Mouse (Mus musculus) kidney, adult 8-10 months (tissue): ENCODE measurements around the gene Otulinl.

Experiments
- DNase-seq, 2 experiments: peaks; one replicate each; pipeline ENCODE4 v3.0.0; 2022

Otulinl gene

GRCm38 (mm10) chr15:27612533-27613221 lies 68.7 kb downstream of the Otulinl start:
- DNase-seq, result peak; percentile 60 to 67

DNA sequence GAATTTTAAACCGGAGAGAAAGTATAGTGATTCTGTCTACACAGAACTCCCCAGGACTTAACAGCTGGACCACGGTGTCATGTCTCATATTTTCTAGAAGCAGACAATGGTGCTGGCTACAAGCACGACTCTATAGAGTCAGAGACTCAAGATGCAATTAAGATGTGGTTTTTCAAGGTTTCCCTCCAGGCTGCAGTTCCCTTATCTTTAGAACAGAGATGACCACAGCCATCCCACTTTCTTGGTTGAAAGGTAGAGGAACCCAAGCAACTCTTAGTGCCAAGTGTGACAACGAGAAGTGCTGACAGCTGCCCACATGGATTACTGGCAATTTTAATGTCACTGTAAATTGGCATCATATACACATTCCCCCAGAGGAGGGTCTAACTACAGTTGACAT lies 71.8 kb downstream of the Otulinl start:
- DNase-seq, result no peak

DNA sequence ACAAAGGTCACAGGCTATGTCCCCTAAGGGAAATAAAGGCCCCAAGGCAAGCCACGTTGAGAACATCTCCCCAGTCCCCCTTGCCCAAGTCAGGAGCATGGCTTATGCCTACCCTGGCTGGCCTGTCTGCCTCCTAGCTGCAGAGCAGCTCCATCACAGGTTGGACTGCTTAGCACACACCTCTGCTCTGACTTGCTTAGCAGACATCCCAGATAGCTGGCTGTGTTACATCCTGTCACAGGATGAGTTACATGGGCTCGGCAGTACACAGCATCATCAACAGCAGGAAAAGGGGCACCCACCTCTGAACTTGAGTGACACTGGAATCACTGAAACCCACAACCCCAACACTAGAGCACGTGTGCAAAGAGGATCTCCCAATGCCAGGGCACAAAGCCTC lies 76.1 kb downstream of the Otulinl start:
- DNase-seq, result no peak
